Mouse (Mus musculus) MEL (cell line): ENCODE results near the gene Stx18. TPM values are rescaled to one million over a fixed set of nuclear protein-coding genes. Genes with fewer than 3 reads are reported as not detected.

Experiments
- DNase-seq: peaks from one replicate; pipeline ENCODE4 v3.0.0; 2011; ENCODE audit warnings: low read depth, low spot score
- H3K27ac ChIP-seq: 2 replicates; pipeline ENCODE4 v1.5.1; 2012; ENCODE audit warnings: low read depth, mild to moderate bottlenecking, control low read depth, low read length, moderate library complexity; ENCODE audit not compliant: control insufficient read depth
- H3K27me3 ChIP-seq, 2 experiments: fragments of 150-350 bp in 1 of 2; sonication (generic) in 1 of 2; 2 replicates each; pipeline ENCODE4 v1.6.1; 2012; ENCODE audit warnings: low read length in 2 of 2, mild to moderate bottlenecking in 2 of 2, improper control_type of control experiment in 1 of 2, moderate library complexity in 1 of 2; ENCODE audit not compliant: insufficient read depth in 2 of 2, control insufficient read depth in 1 of 2
- H3K36me3 ChIP-seq, 2 experiments: 2 replicates each; pipeline ENCODE4 v1.6.1; 2012 to 2014; ENCODE audit warnings: low read length in 2 of 2, improper control_type of control experiment in 1 of 2, inconsistent platforms in 1 of 2, mild to moderate bottlenecking in 1 of 2; ENCODE audit not compliant: insufficient read depth in 2 of 2, control insufficient read depth in 1 of 2
- H3K4me1 ChIP-seq, 2 experiments: fragments of 150-350 bp in 1 of 2; sonication (generic) in 1 of 2; 2 replicates each; pipeline ENCODE4 v1.6.1; 2012; ENCODE audit warnings: low read length in 2 of 2, improper control_type of control experiment in 1 of 2, mild to moderate bottlenecking in 1 of 2; ENCODE audit not compliant: insufficient read depth in 2 of 2, control insufficient read depth in 1 of 2
- H3K4me3 ChIP-seq, 2 experiments: fragments of 150-350 bp in 1 of 2; sonication (generic) in 1 of 2; 2 replicates each; pipeline ENCODE4 v1.5.1; 2012; ENCODE audit warnings: low read depth in 2 of 2, low read length in 2 of 2, mild to moderate bottlenecking in 2 of 2, moderate library complexity in 2 of 2, control low read depth in 1 of 2, improper control_type of control experiment in 1 of 2; ENCODE audit not compliant: control insufficient read depth in 1 of 2, insufficient read depth in 1 of 2
- H3K79me2 ChIP-seq: 2 replicates; pipeline ENCODE4 v1.6.1; 2012; ENCODE audit warnings: mild to moderate bottlenecking, low read length, moderate library complexity; ENCODE audit not compliant: control insufficient read depth, poor library complexity, insufficient read depth
- H3K9ac ChIP-seq: 2 replicates; pipeline ENCODE4 v1.6.1; 2012; ENCODE audit warnings: low read depth, mild to moderate bottlenecking, control low read depth, low read length, moderate library complexity; ENCODE audit not compliant: control insufficient read depth, poor library complexity, severe bottlenecking
- H3K9me3 ChIP-seq: fragments of 150-350 bp; sonication (generic); replicated peaks from 2 replicates; pipeline ENCODE4 v1.6.1; 2012; ENCODE audit warnings: mild to moderate bottlenecking, low read length, improper control_type of control experiment, moderate library complexity; ENCODE audit not compliant: insufficient read depth
- CTCF ChIP-seq, 3 experiments: IDR thresholded peaks in 2 of 3; conservative IDR thresholded peaks in 1 of 3; 2 replicates each; pipeline ENCODE4 v1.5.1; 2011 to 2012; ENCODE audit warnings: low read length in 3 of 3, low read depth in 2 of 3, mild to moderate bottlenecking in 2 of 3, improper control_type of control experiment in 1 of 3, inconsistent platforms in 1 of 3, mixed read lengths in 1 of 3, moderate library complexity in 1 of 3; ENCODE audit not compliant: control insufficient read depth in 1 of 3, insufficient read depth in 1 of 3, poor library complexity in 1 of 3, severe bottlenecking in 1 of 3
- E2F4 ChIP-seq: IDR thresholded peaks from 2 replicates; pipeline ENCODE4 v1.6.1; 2011; ENCODE audit warnings: low read depth, low read length, improper control_type of control experiment, borderline replicate concordance
- ELF1 ChIP-seq: IDR thresholded peaks from 2 replicates; pipeline ENCODE4 v1.6.1; 2014; ENCODE audit warnings: low read depth, mild to moderate bottlenecking, inconsistent platforms, low read length, improper control_type of control experiment, moderate library complexity
- EP300 ChIP-seq, 2 experiments: IDR thresholded peaks; 2 replicates each; pipeline ENCODE4 v1.6.1; 2011; ENCODE audit warnings: improper control_type of control experiment in 2 of 2, low read length in 2 of 2, low read depth in 1 of 2, mild to moderate bottlenecking in 1 of 2
- GATA1 ChIP-seq: IDR thresholded peaks from 2 replicates; pipeline ENCODE4 v1.6.1; 2011; ENCODE audit warnings: low read depth, low read length, improper control_type of control experiment
- HCFC1 ChIP-seq: IDR thresholded peaks from 2 replicates; pipeline ENCODE4 v1.6.1; 2012; ENCODE audit warnings: low read depth, mild to moderate bottlenecking, inconsistent platforms, low read length, improper control_type of control experiment, moderate library complexity
- JUND ChIP-seq: IDR thresholded peaks from 2 replicates; pipeline ENCODE4 v1.6.1; 2011; ENCODE audit warnings: low read depth, mild to moderate bottlenecking, improper control_type of control experiment, low read length
- KAT2A ChIP-seq: conservative IDR thresholded peaks from 2 replicates; pipeline ENCODE4 v1.6.1; 2012; ENCODE audit warnings: low read depth, low read length, improper control_type of control experiment, inconsistent platforms
- MEF2A ChIP-seq: IDR thresholded peaks from 2 replicates; pipeline ENCODE4 v1.6.1; 2014; ENCODE audit warnings: low read depth, mild to moderate bottlenecking, inconsistent platforms, low read length, improper control_type of control experiment; ENCODE audit not compliant: poor library complexity, insufficient replicate concordance, severe bottlenecking; ENCODE audit errors: extremely low read depth
- MYB ChIP-seq: IDR thresholded peaks from 2 replicates; pipeline ENCODE4 v1.6.1; 2011; ENCODE audit warnings: mild to moderate bottlenecking, low read depth, low read length, improper control_type of control experiment
- MYC ChIP-seq: IDR thresholded peaks from 2 replicates; pipeline ENCODE4 v1.6.1; 2011; ENCODE audit warnings: low read depth, mild to moderate bottlenecking, low read length, improper control_type of control experiment, moderate library complexity
- NRF1 ChIP-seq: IDR thresholded peaks from 2 replicates; pipeline ENCODE4 v1.6.1; 2014; ENCODE audit warnings: low read depth, mild to moderate bottlenecking, inconsistent platforms, low read length, improper control_type of control experiment, moderate library complexity; ENCODE audit not compliant: poor library complexity, insufficient read depth, severe bottlenecking
- POLR2A ChIP-seq, 2 experiments: IDR thresholded peaks; 2 replicates each; pipeline ENCODE4 v1.6.1; 2011 to 2012; ENCODE audit warnings: low read length in 2 of 2, mild to moderate bottlenecking in 2 of 2, control low read depth in 1 of 2, improper control_type of control experiment in 1 of 2, low read depth in 1 of 2, moderate library complexity in 1 of 2; ENCODE audit not compliant: control insufficient read depth in 1 of 2, insufficient read depth in 1 of 2, poor library complexity in 1 of 2
- POLR2AphosphoS2 ChIP-seq: IDR thresholded peaks from 2 replicates; pipeline ENCODE4 v1.6.1; 2011; ENCODE audit warnings: low read length, improper control_type of control experiment
- POLR2AphosphoS5 ChIP-seq: IDR thresholded peaks from 2 replicates; pipeline ENCODE4 v1.6.1; 2012; ENCODE audit warnings: low read depth, borderline replicate concordance, mild to moderate bottlenecking, inconsistent platforms, low read length, moderate library complexity, mixed read lengths
- RCOR1 ChIP-seq: IDR thresholded peaks from 2 replicates; pipeline ENCODE4 v1.6.1; 2012; ENCODE audit warnings: low read depth, mild to moderate bottlenecking, inconsistent platforms, low read length, improper control_type of control experiment
- SIN3A ChIP-seq: IDR thresholded peaks from 2 replicates; pipeline ENCODE4 v1.6.1; 2012; ENCODE audit warnings: low read length, improper control_type of control experiment, inconsistent platforms
- TAL1 ChIP-seq: IDR thresholded peaks from 2 replicates; pipeline ENCODE4 v1.6.1; 2012; ENCODE audit warnings: mild to moderate bottlenecking, inconsistent platforms, low read length, moderate library complexity, mixed read lengths
- USF1 ChIP-seq: IDR thresholded peaks from 2 replicates; pipeline ENCODE4 v1.6.1; 2014; ENCODE audit warnings: low read depth, mild to moderate bottlenecking, inconsistent platforms, low read length, improper control_type of control experiment, moderate library complexity
- ZC3H11A ChIP-seq: IDR thresholded peaks from 2 replicates; pipeline ENCODE4 v1.6.1; 2012; ENCODE audit warnings: low read depth, mild to moderate bottlenecking, inconsistent platforms, low read length, improper control_type of control experiment
- ZKSCAN1 ChIP-seq: IDR thresholded peaks from 2 replicates; pipeline ENCODE4 v1.6.1; 2012; ENCODE audit warnings: low read depth, mild to moderate bottlenecking, inconsistent platforms, low read length, improper control_type of control experiment, moderate library complexity
- polyA plus RNA-seq, 2 experiments: library from polyadenylated mRNA; stranded (reverse) in 1 of 2; unstranded in 1 of 2; fragments of >175 nt in 1 of 2; fragments of >200 nt in 1 of 2; gene quantifications; 2 replicates each; pipeline versions ENCODE4 v1.2.1 to v1.2.4; 2012; ENCODE audit warnings: low replicate concordance in 2 of 2, low read depth in 1 of 2; ENCODE audit not compliant: insufficient read length in 2 of 2, insufficient read depth in 1 of 2, missing spikeins in 1 of 2
- total RNA-seq: library from RNA; depleted of rRNA; stranded (reverse); fragments of 300-350 nt; gene quantifications from 2 replicates; pipeline ENCODE4 v1.2.3, GENCODE M21; 2012

Stx18 gene
- total and polyA plus RNA-seq, 3 experiments: 44.0 to 44.4 TPM; not detected in 1

DNA sequence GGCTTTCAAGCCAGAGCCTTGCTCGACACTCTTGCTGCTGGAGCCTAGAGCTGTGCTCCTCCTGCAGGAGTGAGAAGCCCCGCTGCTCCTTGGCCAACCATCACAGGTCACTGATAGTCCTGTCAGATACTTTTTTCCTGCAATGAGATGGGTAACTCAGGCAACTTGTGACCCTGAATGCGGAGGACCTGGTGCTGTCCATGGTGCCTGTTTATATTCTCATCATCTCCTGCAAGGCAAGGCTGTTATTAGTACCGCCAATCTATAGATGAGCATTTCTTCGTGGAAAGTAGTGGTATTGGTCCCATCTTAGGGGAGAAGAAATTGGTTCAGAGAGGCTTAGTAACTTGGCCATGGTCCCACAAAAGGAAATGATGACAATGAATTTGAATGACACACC lies 135.2 kb downstream of the Stx18 start:
- peak; percentile 11 for DNase-seq
- no peaks in the 10 kb centered on the region for H3K36me3 ChIP-seq
- H3K9ac ChIP-seq: no peak overlapping the region
- no peaks in the 10 kb centered on the region for H3K4me1 ChIP-seq
- H3K4me3 ChIP-seq: no peak overlapping the region
- H3K9me3 ChIP-seq: no peaks in the 10 kb centered on the region
- H3K27me3 ChIP-seq: no peaks in the 10 kb centered on the region
- TF ChIP-seq JUND (no peak), MYC (no peak), E2F4 (no peak), ZKSCAN1 (no peak), ELF1 (no peak), POLR2AphosphoS5 (no peak), USF1 (no peak), MYB (no peak), MEF2A (no peak), NRF1 (no peak), HCFC1 (no peak), SIN3A (no peak)
- no peak overlapping the region for H3K27ac ChIP-seq
- H3K79me2 ChIP-seq: no peaks in the 10 kb centered on the region

DNA sequence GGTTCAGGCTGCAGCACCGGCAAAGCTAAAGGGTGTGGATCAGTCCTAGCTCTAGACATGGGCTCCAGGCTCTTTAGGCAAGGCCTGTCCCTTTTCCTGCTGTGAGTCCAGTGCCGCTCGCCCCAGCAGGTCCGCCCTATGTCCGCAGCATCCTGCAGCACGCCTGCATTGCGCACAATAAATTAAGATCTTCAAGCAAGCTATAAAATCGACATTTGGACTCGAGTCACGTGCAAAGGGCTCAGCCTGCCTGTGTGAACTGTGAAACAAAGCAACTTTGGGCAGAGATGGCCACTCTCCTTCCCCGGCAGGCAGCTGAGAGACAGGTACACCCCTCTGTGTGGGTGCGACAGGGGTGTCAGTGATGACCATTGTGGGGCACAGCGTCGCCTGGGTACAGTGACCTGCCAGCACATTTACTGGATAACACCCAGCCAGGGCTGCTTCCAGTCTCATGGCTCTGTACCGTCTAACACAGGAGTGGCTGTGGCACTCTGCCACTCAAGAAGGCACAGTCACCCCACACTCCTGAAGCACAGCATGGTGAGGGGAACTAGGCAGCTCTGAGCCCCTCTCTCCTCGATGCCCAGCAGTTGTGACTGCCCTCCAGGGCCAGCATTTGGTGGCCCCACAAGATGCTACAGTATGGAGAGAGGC lies 135.8 kb downstream of the Stx18 start:
- TF ChIP-seq GATA1 (no peak), POLR2A (IDR thresholded peaks at IDR 0.05; ENCODE audit: control insufficient read depth in 1 of 2, insufficient read depth in 1 of 2, low read depth in 1 of 2, low read length in 2 of 2, poor library complexity in 1 of 2) (no peak), POLR2AphosphoS2 (no peak), ZC3H11A (no peak), MEF2A (no peak), EP300 (IDR thresholded peaks at IDR 0.05; ENCODE audit: low read depth in 1 of 2, low read length in 2 of 2) (no peak), RCOR1 (no peak), CTCF (IDR thresholded peaks at IDR 0.05 in 2 of 3, conservative IDR thresholded peaks at IDR 0.05 in 1 of 3; ENCODE audit: control insufficient read depth in 1 of 3, insufficient read depth in 1 of 3, low read depth in 2 of 3, low read length in 3 of 3, poor library complexity in 1 of 3, severe bottlenecking in 1 of 3) (no peak), TAL1 (no peak), E2F4 (no peak), SIN3A (no peak), KAT2A (no peak)
- TF ChIP-seq, all 39 proteins: peak for 0
- Histone ChIP-seq H3K4me3 (no peak overlapping the region), H3K9ac (no peak overlapping the region), H3K4me1 (no peaks in the 10 kb centered on the region), H3K27ac (no peak overlapping the region), H3K27me3 (no peaks in the 10 kb centered on the region), H3K36me3 (no peaks in the 10 kb centered on the region), H3K79me2 (no peaks in the 10 kb centered on the region), H3K9me3 (no peaks in the 10 kb centered on the region)
- DNase-seq: no peak
